ENCODE assay signal across 13 mouse cellular contexts in genomic region chr15:31349810-31350341, GRCm38 (mm10). TPM values are rescaled to one million over a fixed set of nuclear protein-coding genes. Genes with fewer than 3 reads are reported as not detected.
DNase-seq lines count a peak whose midpoint lies in the region; ATAC-seq and TF ChIP-seq lines count a peak whose summit lies in the region.
"Had no signal": no experiment of that assay in that cellular context is flagged by ENCODE, and none has a peak within 500 bp of the region (broad histone marks: within the 10 kb centered on the region; RNA-seq: fewer than 3 reads in every experiment).

No protein-coding gene starts in this region.

- no peaks in the 10 kb centered on the region for H3K36me3 ChIP-seq in heart, embryonic 13.5 days
- H3K36me3 ChIP-seq in heart, embryonic 10.5 days = no peaks in the 10 kb centered on the region
- H3K36me3 ChIP-seq in forebrain, embryonic 16.5 days (ENCODE audit: control insufficient read depth, insufficient read depth) = no peaks in the 10 kb centered on the region
- H3K36me3 ChIP-seq: G1E; hindbrain, embryonic 12.5 days; midbrain, embryonic 13.5 days had no signal

- H3K4me1 ChIP-seq in heart, embryonic 13.5 days = 0 out of 2 replicates have a peak, but pooled peaks cover 16% of the 10 kb centered on the region
- 0 out of 2 replicates have a peak, but pooled peaks cover 11% of the 10 kb centered on the region for H3K4me1 ChIP-seq in heart, embryonic 10.5 days
- H3K4me1 ChIP-seq in bone marrow macrophage, adult 2 months (ENCODE audit: control insufficient read depth, insufficient read depth, low read length) = peaks cover 65% of the 10 kb centered on the region
- H3K4me1 ChIP-seq in forebrain, embryonic 16.5 days (replicated peaks; ENCODE audit: control insufficient read depth, insufficient read depth, low read length) = no peaks in the 10 kb centered on the region; the same call in 1 of the 2 replicates
- H3K4me1 ChIP-seq: hindbrain, embryonic 12.5 days; midbrain, embryonic 13.5 days had no signal

- DNase-seq in heart, embryonic 10.5 days (ENCODE audit: low spot score) = no peak
- DNase-seq in A20 (ENCODE audit: low read depth, low spot score) = peak; percentile 41
- DNase-seq in lung, postnatal 14 days = peak; percentile 34
- DNase-seq in thymus, postnatal 4 days = no peak
- DNase-seq in left cerebral cortex, postnatal 14 days (ENCODE audit: low spot score in 2 of 2) = no peak
- DNase-seq: embryo, embryonic 11 days; forebrain, postnatal 0 days had no signal

- TF ChIP-seq POLR2A in bone marrow macrophage, adult 2 months (IDR thresholded peaks at IDR 0.05; ENCODE audit: borderline replicate concordance, low read depth, low read length) = 0 out of 2 replicates have a peak, but pooled peaks have one; percentile 36

- 0 out of 2 replicates have a peak overlapping the region, but pooled peaks have one; percentile 6 for H3K27ac ChIP-seq in heart, embryonic 13.5 days (replicated peaks)
- H3K27ac ChIP-seq in heart, embryonic 10.5 days = no peak overlapping the region
- peak overlapping the region; percentile 96 for H3K27ac ChIP-seq in bone marrow macrophage, adult 2 months (ENCODE audit: insufficient read depth, low read depth, low read length)
- H3K27ac ChIP-seq in forebrain, embryonic 16.5 days (ENCODE audit: low read length) = no peak overlapping the region
- H3K27ac ChIP-seq: hindbrain, embryonic 12.5 days; midbrain, embryonic 13.5 days had no signal

- no peaks in the 10 kb centered on the region for H3K9me3 ChIP-seq in heart, embryonic 13.5 days
- H3K9me3 ChIP-seq in heart, embryonic 10.5 days = no peaks in the 10 kb centered on the region
- H3K9me3 ChIP-seq in forebrain, embryonic 16.5 days (ENCODE audit: control insufficient read depth, low read length) = no peaks in the 10 kb centered on the region
- H3K9me3 ChIP-seq: G1E; hindbrain, embryonic 12.5 days; midbrain, embryonic 13.5 days had no signal

- H3K4me3 ChIP-seq in heart, embryonic 13.5 days = no peak overlapping the region
- H3K4me3 ChIP-seq in heart, embryonic 10.5 days = no peak overlapping the region
- peak overlapping the region; percentile 45 for H3K4me3 ChIP-seq in bone marrow macrophage, adult 2 months (ENCODE audit: insufficient read depth, low read length)
- H3K4me3 ChIP-seq in forebrain, embryonic 16.5 days (replicated peaks; ENCODE audit: low read length) = no peak overlapping the region
- H3K4me3 ChIP-seq: hindbrain, embryonic 12.5 days; midbrain, embryonic 13.5 days had no signal

- no peak overlapping the region for H3K4me2 ChIP-seq in heart, embryonic 13.5 days
- no peak overlapping the region for H3K4me2 ChIP-seq in forebrain, embryonic 16.5 days (ENCODE audit: low read length)
- H3K4me2 ChIP-seq: hindbrain, embryonic 12.5 days; midbrain, embryonic 13.5 days had no signal

- H3K9ac ChIP-seq in heart, embryonic 13.5 days = no peak overlapping the region
- H3K9ac ChIP-seq in forebrain, embryonic 16.5 days (replicated peaks; ENCODE audit: low read depth, low read length) = no peak overlapping the region
- H3K9ac ChIP-seq: forebrain, postnatal 0 days; hindbrain, embryonic 12.5 days; midbrain, embryonic 13.5 days had no signal

- no peak for ATAC-seq in heart, embryonic 13.5 days (ENCODE audit: extremely low read depth, insufficient number of reproducible peaks, low FRiP score, low TSS enrichment)
- no peak for ATAC-seq in forebrain, embryonic 16.5 days
- ATAC-seq: forebrain, postnatal 0 days; midbrain, embryonic 13.5 days had no signal

- 60% methylated on average over 7 of the region's 7 CpGs for WGBS in heart, embryonic 13.5 days
- WGBS in heart, embryonic 10.5 days = 75% methylated on average over 7 of the region's 7 CpGs
- WGBS in forebrain, embryonic 16.5 days = 85% methylated on average over 7 of the region's 7 CpGs

- intact Hi-C loops in left cerebral cortex, postnatal 14 days (cut with DNase I) = no loop called here

- H3K27me3 ChIP-seq in heart, embryonic 13.5 days (replicated peaks) = no peaks in the 10 kb centered on the region
- no peaks in the 10 kb centered on the region for H3K27me3 ChIP-seq in heart, embryonic 10.5 days (ENCODE audit: insufficient read depth, poor library complexity, severe bottlenecking)
- no peaks in the 10 kb centered on the region for H3K27me3 ChIP-seq in forebrain, embryonic 16.5 days (replicated peaks; ENCODE audit: control insufficient read depth, insufficient read depth, low read length)
- H3K27me3 ChIP-seq: hindbrain, embryonic 12.5 days; midbrain, embryonic 13.5 days had no signal

- no peak for TF ChIP-seq CTCF in bone marrow macrophage, adult 2 months (IDR thresholded peaks at IDR 0.05; ENCODE audit: low read depth, low read length)

RNA-seq across cellular contexts. Expression of gene Ankrd33b, which starts 17.6 kb away (rescaled TPM):
- 1.8 and 2.1 TPM in 2 replicates for polyA plus RNA-seq in heart, embryonic 13.5 days (2015; fragmentation: Nextera tagmentation; extraction: Ambion mirVana)
- polyA plus RNA-seq in heart, embryonic 10.5 days (2016; fragmentation: Nextera tagmentation; extraction: Ambion mirVana) = 1.8 and 2.1 TPM in 2 replicates
- polyA plus RNA-seq in bone marrow macrophage, adult 2 months (2012; ENCODE audit: insufficient read depth, insufficient read length, missing spikeins) = 7.8 and 9.5 TPM in 2 replicates
- total RNA-seq in left cerebral cortex, postnatal 14 days (2021) = 10 to 100 TPM; 24.2 to 30.9 TPM
- polyA plus RNA-seq in forebrain, embryonic 16.5 days (2015; fragmentation: Nextera tagmentation; extraction: Ambion mirVana) = 0.39 and 0.53 TPM in 2 replicates
- polyA plus RNA-seq: G1E had no signal

Comparison
In these comparisons a context has a peak if more than half of its experiments do, and no peak if none do; other contexts are left out.
1. H3K27ac ChIP-seq: peak in heart, embryonic 13.5 days (single experiment) and bone marrow macrophage, adult 2 months (single experiment); none in heart, embryonic 10.5 days (single experiment) and forebrain, embryonic 16.5 days (single experiment).
2. DNase-seq: peak in A20 (single experiment) and lung, postnatal 14 days (single experiment); none in heart, embryonic 10.5 days (single experiment), thymus, postnatal 4 days (single experiment) and left cerebral cortex, postnatal 14 days (0 of 2).